Mouse (Mus musculus): ENCODE results near the gene Taok2. TPM values are rescaled to one million over a fixed set of nuclear protein-coding genes. Genes with fewer than 3 reads are reported as not detected.

The Taok2 gene
- total RNA-seq, 2 experiments from 2014 or later: 6.9 to 17.0 TPM

DNA sequence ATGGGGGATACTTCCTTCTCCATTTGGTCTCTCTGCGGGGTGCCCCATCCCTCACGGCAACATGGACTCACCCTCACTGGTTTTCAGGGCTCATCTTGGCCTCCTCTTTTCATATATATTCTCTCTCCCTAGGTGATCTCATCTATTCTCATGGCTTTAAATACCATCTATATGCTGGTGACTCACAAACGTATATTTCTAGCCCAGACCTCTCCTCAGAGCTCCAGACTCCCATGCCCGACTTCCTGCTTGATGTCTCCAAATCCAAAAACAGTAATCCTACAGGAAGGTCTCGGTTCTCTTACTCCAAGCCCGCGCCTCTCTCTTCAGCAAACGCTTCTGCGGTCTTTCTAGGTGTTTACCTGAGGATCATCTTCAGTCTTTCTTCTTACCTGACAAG is 41.2 kb downstream of the Taok2 start:
- ATAC-seq (replicated peaks; ENCODE audit: low FRiP score, poor library complexity, severe bottlenecking): no peak

DNA sequence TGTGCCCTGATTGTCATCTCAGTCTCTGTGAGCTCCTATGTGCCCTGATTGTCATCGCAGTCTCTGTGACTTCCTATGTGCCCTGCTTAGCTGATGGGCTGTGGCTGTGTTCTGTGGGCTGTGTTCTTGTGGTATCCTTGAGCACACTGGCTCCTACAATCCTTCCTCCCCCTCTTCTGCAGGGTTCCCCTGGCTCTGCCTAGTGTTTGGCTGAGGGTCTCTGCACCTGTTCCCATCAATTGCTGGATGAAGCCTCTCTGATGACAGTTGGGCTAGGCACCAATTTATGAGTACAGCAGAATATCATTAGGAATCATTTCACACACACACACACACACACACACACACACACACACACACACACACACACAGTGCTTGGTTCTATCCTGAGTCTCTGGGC is 51.2 kb downstream of the Taok2 start:
- no peak for ATAC-seq (replicated peaks; ENCODE audit: low FRiP score, poor library complexity, severe bottlenecking)

DNA sequence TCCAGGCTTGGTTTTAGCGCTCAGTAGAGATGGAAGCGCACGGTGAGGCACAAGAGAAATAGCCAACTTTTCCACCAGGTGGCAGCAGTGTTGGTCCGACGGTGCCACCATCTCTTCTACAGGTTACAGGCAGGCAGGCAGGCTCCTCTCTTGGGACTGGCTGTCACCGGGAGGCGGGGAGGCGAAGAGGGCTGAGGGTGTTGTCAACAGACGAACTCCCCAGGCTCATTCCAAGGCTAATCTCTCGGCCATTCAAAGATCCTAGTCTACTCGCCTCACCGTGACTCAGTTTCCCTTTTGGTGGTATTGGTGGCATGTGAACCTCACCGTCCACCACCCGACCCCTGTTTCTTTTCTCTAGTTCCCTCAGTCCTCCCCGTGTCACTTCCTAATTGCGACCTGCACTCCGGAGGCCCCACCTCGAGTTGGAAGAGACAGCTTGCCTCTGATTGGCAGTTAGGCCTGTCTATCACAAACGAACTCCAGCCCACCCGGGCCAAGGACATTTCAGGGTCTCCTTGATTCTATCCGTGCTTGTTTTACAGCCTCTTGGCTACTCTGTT is 52.4 kb downstream of the Taok2 start:
- ATAC-seq (replicated peaks; ENCODE audit: low FRiP score, poor library complexity, severe bottlenecking): peak; percentile 84

DNA sequence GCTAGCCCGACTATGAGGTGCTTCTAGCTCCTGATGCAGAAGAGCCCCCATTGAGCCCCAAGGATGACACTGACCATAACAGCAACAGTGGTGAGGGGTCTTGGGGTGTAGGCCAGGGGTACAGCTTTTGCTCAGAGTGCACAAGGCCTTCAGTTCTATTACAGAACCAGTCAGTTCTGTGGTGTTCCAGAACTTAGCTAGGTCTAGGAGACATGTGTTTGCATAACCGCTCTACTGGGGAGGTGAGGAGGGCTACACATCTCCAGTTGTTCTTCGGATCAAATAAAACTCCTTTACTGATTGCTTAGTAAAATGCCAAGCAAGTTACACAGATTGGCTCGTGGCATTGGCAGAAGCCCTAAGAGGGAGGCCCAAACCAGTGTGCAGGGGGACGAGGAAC is 53.0 kb downstream of the Taok2 start, which contains the start of gene 4930451I11Rik:
Gene 4930451I11Rik (minus strand): TSS at position 101 of the 400 bp plus-strand sequence.
- ATAC-seq (replicated peaks; ENCODE audit: low FRiP score, poor library complexity, severe bottlenecking): peak; percentile 11; the same call in 1 of the 2 replicates

DNA sequence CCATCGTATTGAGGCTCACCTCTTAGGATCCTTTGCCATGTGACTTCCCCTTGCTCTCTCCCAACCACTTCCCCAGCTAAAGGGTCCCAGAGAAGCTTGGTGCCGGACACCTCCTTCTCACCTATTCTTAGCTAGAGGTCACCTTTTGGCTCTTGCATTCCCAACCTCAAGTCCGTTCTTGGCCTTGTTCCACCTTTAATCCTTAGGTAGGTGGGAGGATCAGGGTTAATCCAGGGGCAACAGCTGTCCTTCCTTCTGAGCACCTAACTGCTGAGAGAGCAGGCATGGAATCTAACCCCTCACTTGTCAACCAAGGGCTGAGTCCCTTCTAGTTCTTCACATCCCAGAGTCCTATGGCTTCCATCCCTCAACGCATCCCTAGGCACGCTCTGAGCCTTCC is 58.6 kb downstream of the Taok2 start:
- ATAC-seq (replicated peaks; ENCODE audit: low FRiP score, poor library complexity, severe bottlenecking): no peak

DNA sequence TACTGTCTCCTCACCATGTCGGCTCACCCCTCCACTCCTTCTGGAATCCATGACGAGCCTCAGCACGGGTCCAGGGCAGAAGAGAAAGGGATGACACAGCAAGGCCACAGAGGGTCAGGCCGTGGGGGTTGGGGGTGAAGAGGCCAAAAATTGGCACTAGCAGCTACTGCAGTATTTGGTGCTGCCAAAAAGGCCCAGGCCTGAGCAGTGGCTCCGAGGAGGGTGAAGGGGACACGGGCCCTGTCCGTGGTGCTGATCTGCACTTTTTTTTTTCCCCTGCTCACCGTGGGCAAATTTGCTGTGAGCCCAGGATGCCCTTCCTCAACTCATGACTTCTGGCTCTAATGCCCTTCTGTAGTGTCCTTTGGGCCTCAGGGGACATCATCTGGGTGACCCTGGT is 59.1 kb downstream of the Taok2 start:
- no peak for ATAC-seq (replicated peaks; ENCODE audit: low FRiP score, poor library complexity, severe bottlenecking)

DNA sequence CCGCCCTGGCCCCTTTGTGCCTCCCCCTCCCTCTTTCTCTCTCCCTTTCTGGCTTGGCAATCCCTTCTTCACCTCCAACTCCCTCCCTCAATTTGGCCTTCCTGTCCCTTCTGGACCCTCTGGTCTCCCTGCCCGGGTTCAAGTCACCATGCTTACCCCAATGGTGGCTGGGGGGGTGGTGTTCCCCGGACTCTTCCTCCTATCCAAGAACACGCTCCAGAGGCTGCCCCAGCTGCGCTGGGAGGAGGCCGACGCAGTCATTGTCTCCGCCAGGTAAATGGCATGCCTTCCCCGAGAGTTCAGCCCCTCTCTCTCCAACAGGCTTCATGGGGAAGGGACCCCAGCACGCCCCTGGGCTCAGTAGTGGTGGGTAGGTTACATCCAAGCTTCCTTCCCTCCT is 60.6 kb downstream of the Taok2 start:
- no peak for ATAC-seq (replicated peaks; ENCODE audit: low FRiP score, poor library complexity, severe bottlenecking)

DNA sequence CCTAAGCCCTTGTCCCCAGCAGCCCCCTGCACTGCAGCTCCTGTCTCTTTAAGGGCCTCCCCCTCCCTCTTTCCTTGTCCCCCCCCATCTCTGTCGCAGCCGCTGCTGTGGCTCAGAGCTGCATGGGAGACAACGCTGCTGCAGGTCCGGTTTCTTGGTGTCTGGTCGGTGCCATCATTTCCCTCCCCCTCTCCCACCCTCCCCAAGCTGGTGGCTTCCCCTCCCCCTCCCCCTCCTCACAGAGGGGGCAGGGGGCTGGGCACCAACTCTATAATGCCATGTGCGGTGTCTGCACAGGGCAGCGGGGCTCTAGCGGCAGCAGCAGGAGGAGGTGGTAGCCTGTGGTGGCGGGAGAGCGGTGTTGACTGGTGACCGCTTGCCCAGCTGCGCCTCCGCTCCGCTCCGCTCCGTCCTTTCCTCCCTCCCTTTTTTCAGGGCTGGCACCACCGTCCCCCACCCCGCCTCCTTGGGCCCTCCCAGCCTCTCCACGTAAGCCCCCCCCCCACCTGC is 61.2 kb downstream of the Taok2 start:
- no peak for ATAC-seq (replicated peaks; ENCODE audit: low FRiP score, poor library complexity, severe bottlenecking)

DNA sequence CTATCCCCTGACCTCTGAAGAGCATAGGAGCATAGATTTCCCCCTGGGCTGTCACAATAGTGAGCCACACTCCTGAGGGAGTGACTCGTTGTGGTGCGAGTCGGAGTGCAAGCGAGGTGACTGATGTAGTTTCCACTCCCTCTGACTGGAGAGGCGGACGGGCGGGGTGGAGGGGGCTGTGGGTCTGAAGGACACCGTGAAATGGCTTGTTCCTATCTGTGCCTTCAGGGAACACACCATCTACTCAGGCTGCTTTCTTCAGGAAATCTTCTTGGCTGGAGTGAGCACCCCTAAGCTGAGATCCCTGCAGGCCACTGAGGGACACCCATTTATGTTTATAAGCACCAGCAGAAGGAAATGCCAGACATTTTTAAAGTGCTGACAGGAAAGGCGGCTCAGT is 61.8 kb downstream of the Taok2 start:
- ATAC-seq (replicated peaks; ENCODE audit: low FRiP score, poor library complexity, severe bottlenecking): no peak

DNA sequence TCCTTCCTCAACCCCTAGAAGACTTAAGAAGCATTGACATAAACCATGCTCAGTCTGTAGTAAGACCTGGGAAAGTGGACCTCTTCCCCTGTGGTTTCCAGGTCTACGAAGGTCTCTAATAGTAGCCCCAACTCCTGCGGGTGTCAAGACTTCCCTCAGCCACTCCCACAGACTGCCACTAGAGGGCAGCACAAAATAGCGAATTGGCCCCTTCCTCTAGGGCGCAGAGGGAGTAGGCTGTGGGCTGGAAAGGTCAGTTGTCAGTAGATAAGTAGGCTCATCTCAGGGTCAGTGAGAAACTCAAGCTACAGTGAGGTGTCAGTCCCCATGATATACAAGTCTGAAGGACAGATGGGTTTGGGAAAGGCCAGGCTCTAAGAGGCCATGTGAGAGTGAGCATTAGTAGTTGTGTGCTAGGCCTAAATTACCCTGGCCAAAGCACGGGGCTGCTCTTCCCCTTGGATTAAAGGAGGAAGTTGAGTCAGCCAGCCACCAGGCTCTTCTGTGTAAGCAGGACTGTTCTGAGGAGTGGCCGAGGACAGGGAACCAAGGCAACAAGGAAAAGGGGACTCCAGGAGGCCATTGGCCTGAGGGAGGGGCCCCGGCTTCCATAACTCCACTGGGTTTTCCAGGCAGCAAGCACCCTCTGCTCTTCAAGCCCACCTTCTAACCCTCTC is 62.5 kb downstream of the Taok2 start:
- peak; percentile 80 for ATAC-seq (replicated peaks; ENCODE audit: low FRiP score, poor library complexity, severe bottlenecking)

DNA sequence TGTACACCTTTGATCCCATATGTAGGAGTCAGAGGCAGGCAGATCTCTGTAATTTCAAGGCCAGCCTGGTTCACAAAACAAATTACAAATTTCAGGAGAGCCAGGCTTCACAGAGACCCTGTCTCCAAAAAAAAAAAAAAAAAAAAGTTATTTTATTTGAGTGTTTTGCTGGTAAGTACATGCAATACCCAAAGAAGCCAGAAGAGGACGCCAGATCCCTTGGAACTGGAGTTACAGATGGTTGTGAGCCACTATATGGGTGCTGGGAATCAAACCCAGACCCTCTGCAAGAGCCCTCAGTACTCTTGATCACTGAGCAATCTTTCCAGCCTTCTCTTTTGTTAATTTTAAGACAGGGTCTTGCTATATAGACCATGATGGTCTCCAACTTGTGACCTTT is 65.7 kb downstream of the Taok2 start:
- ATAC-seq (replicated peaks; ENCODE audit: low FRiP score, poor library complexity, severe bottlenecking): no peak

DNA sequence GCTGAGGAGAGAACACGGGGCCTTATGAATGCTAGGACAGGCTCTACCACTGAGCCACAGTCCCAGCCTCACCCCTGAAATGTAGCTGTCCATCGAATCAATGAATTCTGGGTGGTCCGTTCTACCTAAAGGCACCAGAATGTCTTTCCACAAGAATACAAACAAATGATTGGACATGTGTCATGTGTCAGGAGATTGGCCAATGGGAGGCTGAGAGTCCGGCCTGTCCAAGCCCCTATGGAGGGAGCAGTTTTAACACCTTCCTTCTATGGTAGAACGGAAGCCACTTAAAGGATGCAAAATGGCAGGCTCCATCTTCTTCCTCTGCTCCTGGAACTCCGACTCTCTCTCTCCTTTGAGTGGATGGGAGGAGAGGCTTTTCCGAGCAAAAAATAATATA is 66.9 kb downstream of the Taok2 start:
- no peak for ATAC-seq (replicated peaks; ENCODE audit: low FRiP score, poor library complexity, severe bottlenecking)

DNA sequence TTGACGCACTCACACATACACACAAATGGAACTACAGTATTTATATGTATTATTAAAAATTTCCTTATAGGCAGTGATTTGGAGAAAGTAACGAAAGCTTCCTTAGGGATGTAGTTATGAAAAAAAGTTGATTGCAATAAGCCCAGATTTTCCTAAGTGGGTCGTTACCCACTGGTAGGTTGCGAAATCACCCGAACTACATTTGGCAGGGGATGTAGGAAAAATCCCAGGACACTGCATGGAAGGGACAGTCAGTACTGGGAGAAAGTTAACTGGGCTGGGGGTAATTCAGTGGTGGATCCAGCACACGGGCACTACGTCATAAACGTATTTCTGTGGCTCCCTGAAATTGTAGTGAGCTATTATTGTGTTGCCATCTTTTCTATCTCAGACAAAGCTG is 68.0 kb downstream of the Taok2 start:
- ATAC-seq (replicated peaks; ENCODE audit: low FRiP score, poor library complexity, severe bottlenecking): no peak

DNA sequence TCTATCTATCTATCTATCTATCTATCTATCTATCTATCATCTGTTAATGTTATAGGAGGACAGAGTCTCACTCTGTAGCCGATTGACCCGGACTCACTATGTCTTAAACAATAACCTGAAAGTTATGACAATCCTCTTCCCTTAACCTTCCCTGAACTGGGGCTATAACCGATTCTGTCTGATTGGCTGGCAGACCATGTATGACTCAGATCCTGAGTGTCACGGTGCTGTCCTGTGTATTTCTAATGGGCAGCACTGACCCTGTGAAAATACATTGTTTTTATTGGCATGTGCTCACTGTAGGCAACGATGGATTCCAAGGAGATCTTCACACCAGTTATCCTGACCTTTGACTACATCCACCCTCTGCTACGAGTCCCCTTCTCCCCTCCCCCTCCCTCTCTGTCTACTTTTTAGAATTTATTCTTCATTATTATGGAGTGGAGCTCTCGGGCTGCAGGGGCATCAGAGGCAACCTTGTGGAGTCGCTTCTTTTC is 68.7 kb downstream of the Taok2 start:
- no peak for ATAC-seq (replicated peaks; ENCODE audit: low FRiP score, poor library complexity, severe bottlenecking)

Other genes with a start within 250 kb of the Taok2 start
Only the 30 nearest of the 31 such genes appear.
- gene Sgf29, start 235.4 kb downstream of the Taok2 start, total RNA-seq (2015; ENCODE audit: low replicate concordance): 33.6 and 37.9 TPM in 2 replicates
- 6.8 and 17.6 TPM in 2 replicates for gene Sgf29, start 235.4 kb downstream of the Taok2 start, total RNA-seq (2017; ENCODE audit: low replicate concordance)
- not detected in 2 replicates for gene Sult1a1, start 208.3 kb downstream of the Taok2 start, total RNA-seq (2015; ENCODE audit: low replicate concordance)
- gene Sult1a1, start 208.3 kb downstream of the Taok2 start, total RNA-seq (2017; ENCODE audit: low replicate concordance): 3.6 and 6.0 TPM in 2 replicates
- 4.8 and 13.4 TPM in 2 replicates for gene Bola2, start 189.3 kb downstream of the Taok2 start, total RNA-seq (2015; ENCODE audit: low replicate concordance)
- 11.6 and 27.2 TPM in 2 replicates for gene Bola2, start 189.3 kb downstream of the Taok2 start, total RNA-seq (2017; ENCODE audit: low replicate concordance)
- gene Slx1b, start 188.9 kb downstream of the Taok2 start, total RNA-seq (2015; ENCODE audit: low replicate concordance): 0.19 and 1.9 TPM in 2 replicates
- gene Slx1b, start 188.9 kb downstream of the Taok2 start, total RNA-seq (2017; ENCODE audit: low replicate concordance): 0.42 and 1.4 TPM in 2 replicates
- gene Coro1a, start 176.9 kb downstream of the Taok2 start, total RNA-seq (2015; ENCODE audit: low replicate concordance): 127 and 157 TPM in 2 replicates
- gene Coro1a, start 176.9 kb downstream of the Taok2 start, total RNA-seq (2017; ENCODE audit: low replicate concordance): 132 and 182 TPM in 2 replicates
- 46.1 and 51.8 TPM in 2 replicates for gene Mapk3, start 125.1 kb downstream of the Taok2 start, total RNA-seq (2015; ENCODE audit: low replicate concordance)
- 10.9 and 19.4 TPM in 2 replicates for gene Mapk3, start 125.1 kb downstream of the Taok2 start, total RNA-seq (2017; ENCODE audit: low replicate concordance)
- gene Gdpd3, start 118.4 kb downstream of the Taok2 start, total RNA-seq (2015; ENCODE audit: low replicate concordance): 5.6 TPM in 1 of 2 replicates, not detected in the other
- gene Gdpd3, start 118.4 kb downstream of the Taok2 start, total RNA-seq (2017; ENCODE audit: low replicate concordance): 5.4 and 7.2 TPM in 2 replicates
- gene Ypel3, start 107.7 kb downstream of the Taok2 start, total RNA-seq (2015; ENCODE audit: low replicate concordance): 752 and 763 TPM in 2 replicates
- gene Ypel3, start 107.7 kb downstream of the Taok2 start, total RNA-seq (2017; ENCODE audit: low replicate concordance): 364 and 550 TPM in 2 replicates
- gene Tbx6, start 103.2 kb downstream of the Taok2 start, total RNA-seq (2015; ENCODE audit: low replicate concordance): 28.8 and 31.9 TPM in 2 replicates
- gene Tbx6, start 103.2 kb downstream of the Taok2 start, total RNA-seq (2017; ENCODE audit: low replicate concordance): 12.3 and 23.2 TPM in 2 replicates
- 46.7 and 84.9 TPM in 2 replicates for gene Ppp4c, start 92.2 kb downstream of the Taok2 start, total RNA-seq (2015; ENCODE audit: low replicate concordance)
- 43.5 and 62.7 TPM in 2 replicates for gene Ppp4c, start 92.2 kb downstream of the Taok2 start, total RNA-seq (2017; ENCODE audit: low replicate concordance)
- gene Fam57b, start 87.0 kb downstream of the Taok2 start, total RNA-seq (2015; ENCODE audit: low replicate concordance): not detected in 2 replicates
- not detected in 2 replicates for gene Fam57b, start 87.0 kb downstream of the Taok2 start, total RNA-seq (2017; ENCODE audit: low replicate concordance)
- not detected in 2 replicates for gene 4930451I11Rik, start 53.1 kb downstream of the Taok2 start, total RNA-seq (2015; ENCODE audit: low replicate concordance)
- not detected in 2 replicates for gene 4930451I11Rik, start 53.1 kb downstream of the Taok2 start, total RNA-seq (2017; ENCODE audit: low replicate concordance)
- gene Doc2a, start 37.3 kb downstream of the Taok2 start, total RNA-seq (2015; ENCODE audit: low replicate concordance): not detected in 2 replicates
- not detected in 2 replicates for gene Doc2a, start 37.3 kb downstream of the Taok2 start, total RNA-seq (2017; ENCODE audit: low replicate concordance)
- gene Hirip3, start 22.7 kb downstream of the Taok2 start, total RNA-seq (2015; ENCODE audit: low replicate concordance): 5.2 and 9.2 TPM in 2 replicates
- gene Hirip3, start 22.7 kb downstream of the Taok2 start, total RNA-seq (2017; ENCODE audit: low replicate concordance): 38.2 and 40.8 TPM in 2 replicates
- gene Ino80e, start 22.3 kb downstream of the Taok2 start, total RNA-seq (2015; ENCODE audit: low replicate concordance): 14.4 and 35.5 TPM in 2 replicates
- gene Ino80e, start 22.3 kb downstream of the Taok2 start, total RNA-seq (2017; ENCODE audit: low replicate concordance): 4.9 and 9.9 TPM in 2 replicates
- gene Tmem219, start 38.2 kb upstream of the Taok2 start, total RNA-seq (2015; ENCODE audit: low replicate concordance): 4.0 and 6.3 TPM in 2 replicates
- gene Tmem219, start 38.2 kb upstream of the Taok2 start, total RNA-seq (2017; ENCODE audit: low replicate concordance): 2.1 and 6.8 TPM in 2 replicates
- 0.77 and 6.9 TPM in 2 replicates for gene Kctd13, start 44.2 kb upstream of the Taok2 start, total RNA-seq (2015; ENCODE audit: low replicate concordance)
- 0.42 and 1.7 TPM in 2 replicates for gene Kctd13, start 44.2 kb upstream of the Taok2 start, total RNA-seq (2017; ENCODE audit: low replicate concordance)
- not detected in 2 replicates for gene Asphd1, start 64.9 kb upstream of the Taok2 start, total RNA-seq (2015; ENCODE audit: low replicate concordance)
- gene Asphd1, start 64.9 kb upstream of the Taok2 start, total RNA-seq (2017; ENCODE audit: low replicate concordance): not detected in 2 replicates
- gene Sez6l2, start 65.9 kb upstream of the Taok2 start, total RNA-seq (2015; ENCODE audit: low replicate concordance): not detected in 2 replicates
- gene Sez6l2, start 65.9 kb upstream of the Taok2 start, total RNA-seq (2017; ENCODE audit: low replicate concordance): 0.84 TPM in 1 of 2 replicates, not detected in the other
- gene Cdipt, start 91.2 kb upstream of the Taok2 start, total RNA-seq (2015; ENCODE audit: low replicate concordance): 14.8 and 23.1 TPM in 2 replicates
- gene Cdipt, start 91.2 kb upstream of the Taok2 start, total RNA-seq (2017; ENCODE audit: low replicate concordance): 9.5 and 20.9 TPM in 2 replicates
- 5.0 TPM in 1 of 2 replicates, not detected in the other for gene Cdiptos, start 91.4 kb upstream of the Taok2 start, total RNA-seq (2015; ENCODE audit: low replicate concordance)
- not detected in 2 replicates for gene Cdiptos, start 91.4 kb upstream of the Taok2 start, total RNA-seq (2017; ENCODE audit: low replicate concordance)
- 1.5 and 1.9 TPM in 2 replicates for gene Mvp, start 129.9 kb upstream of the Taok2 start, total RNA-seq (2015; ENCODE audit: low replicate concordance)
- gene Mvp, start 129.9 kb upstream of the Taok2 start, total RNA-seq (2017; ENCODE audit: low replicate concordance): 5.5 and 7.7 TPM in 2 replicates
- gene Pagr1b, start 131.8 kb upstream of the Taok2 start, total RNA-seq (2015; ENCODE audit: low replicate concordance): not detected in 2 replicates
- not detected in 2 replicates for gene Pagr1b, start 131.8 kb upstream of the Taok2 start, total RNA-seq (2017; ENCODE audit: low replicate concordance)
- gene Pagr1a, start 132.6 kb upstream of the Taok2 start, total RNA-seq (2015; ENCODE audit: low replicate concordance): 13.4 and 18.8 TPM in 2 replicates
- gene Pagr1a, start 132.6 kb upstream of the Taok2 start, total RNA-seq (2017; ENCODE audit: low replicate concordance): 7.0 and 7.1 TPM in 2 replicates
- 1.7 and 1.9 TPM in 2 replicates for gene Gm42742, start 136.4 kb upstream of the Taok2 start, total RNA-seq (2015; ENCODE audit: low replicate concordance)
- gene Gm42742, start 136.4 kb upstream of the Taok2 start, total RNA-seq (2017; ENCODE audit: low replicate concordance): 8.1 and 9.1 TPM in 2 replicates
- not detected in 2 replicates for gene Prrt2, start 136.5 kb upstream of the Taok2 start, total RNA-seq (2015; ENCODE audit: low replicate concordance)
- gene Prrt2, start 136.5 kb upstream of the Taok2 start, total RNA-seq (2017; ENCODE audit: low replicate concordance): 1.5 TPM in 1 of 2 replicates, not detected in the other
- gene Maz, start 142.3 kb upstream of the Taok2 start, total RNA-seq (2015; ENCODE audit: low replicate concordance): 44.9 and 51.3 TPM in 2 replicates
- 25.0 and 49.5 TPM in 2 replicates for gene Maz, start 142.3 kb upstream of the Taok2 start, total RNA-seq (2017; ENCODE audit: low replicate concordance)
- 50.5 and 71.7 TPM in 2 replicates for gene Kif22, start 157.8 kb upstream of the Taok2 start, total RNA-seq (2015; ENCODE audit: low replicate concordance)
- 57.3 and 83.1 TPM in 2 replicates for gene Kif22, start 157.8 kb upstream of the Taok2 start, total RNA-seq (2017; ENCODE audit: low replicate concordance)
- gene Zg16, start 202.6 kb upstream of the Taok2 start, total RNA-seq (2015; ENCODE audit: low replicate concordance): not detected in 2 replicates
- gene Zg16, start 202.6 kb upstream of the Taok2 start, total RNA-seq (2017; ENCODE audit: low replicate concordance): 3.2 and 5.0 TPM in 2 replicates
- 19.8 and 26.8 TPM in 2 replicates for gene AI467606, start 206.7 kb upstream of the Taok2 start, total RNA-seq (2015; ENCODE audit: low replicate concordance)
- 17.1 and 19.9 TPM in 2 replicates for gene AI467606, start 206.7 kb upstream of the Taok2 start, total RNA-seq (2017; ENCODE audit: low replicate concordance)